Mouse (Mus musculus): ENCODE results near the gene Myo16. TPM values are rescaled to one million over a fixed set of nuclear protein-coding genes. Genes with fewer than 3 reads are reported as not detected.

The Myo16 gene
- polyA plus RNA-seq, 1 experiment from 2014 or later, result 0.07 TPM

- Histone ChIP-seq H3K4me1 (no peaks in the 10 kb centered on the region), H3K9ac (no peak overlapping the region), H3K27me3 (replicated peaks) (0 out of 2 replicates have a peak, but pooled peaks cover 4% of the 10 kb centered on the region), H3K4me2 (no peak overlapping the region), H3K36me3 (no peaks in the 10 kb centered on the region), H3K4me3 (no peak overlapping the region), H3K27ac (no peak overlapping the region), H3K9me3 (replicated peaks) (no peaks in the 10 kb centered on the region)
- 67% methylated on average over 8 of the region's 8 CpGs for WGBS (ENCODE audit: insufficient replicate concordance)
- no peak for ATAC-seq
Observed at GRCm38 (mm10) chr8:10546519-10546918, 392.8 kb downstream of the Myo16 start.

GRCm38 (mm10) chr8:10548003-10548584 is 394.4 kb downstream of the Myo16 start:
- 66% methylated on average over 9 of the region's 9 CpGs for WGBS (ENCODE audit: insufficient replicate concordance)
- no peak overlapping the region for H3K4me2 ChIP-seq
- no peaks in the 10 kb centered on the region for H3K4me1 ChIP-seq
- no peak for ATAC-seq
- H3K27ac ChIP-seq, result no peak overlapping the region
- H3K4me3 ChIP-seq, result no peak overlapping the region
- no peaks in the 10 kb centered on the region for H3K36me3 ChIP-seq
- no peaks in the 10 kb centered on the region for H3K27me3 ChIP-seq (replicated peaks)
- no peaks in the 10 kb centered on the region for H3K9me3 ChIP-seq (replicated peaks)
- no peak overlapping the region for H3K9ac ChIP-seq

- WGBS (ENCODE audit: insufficient replicate concordance), result 74% methylated on average over 3 of the region's 3 CpGs
- H3K4me1 ChIP-seq, result no peaks in the 10 kb centered on the region
- H3K9me3 ChIP-seq (replicated peaks), result no peaks in the 10 kb centered on the region
- ATAC-seq, result no peak
- H3K36me3 ChIP-seq, result no peaks in the 10 kb centered on the region
- H3K27me3 ChIP-seq (replicated peaks), result no peaks in the 10 kb centered on the region
- no peak overlapping the region for H3K4me3 ChIP-seq
- no peak overlapping the region for H3K4me2 ChIP-seq
- no peak overlapping the region for H3K9ac ChIP-seq
- H3K27ac ChIP-seq, result no peak overlapping the region
Observed at GRCm38 (mm10) chr8:10549434-10549833, 395.7 kb downstream of the Myo16 start.

GRCm38 (mm10) chr8:10557961-10558360 is 404.2 kb downstream of the Myo16 start:
- no peak overlapping the region for H3K27ac ChIP-seq
- H3K4me3 ChIP-seq, result no peak overlapping the region
- no peak for ATAC-seq
- 64% methylated on average over 7 of the region's 7 CpGs for WGBS (ENCODE audit: insufficient replicate concordance)
- H3K9ac ChIP-seq, result no peak overlapping the region
- H3K27me3 ChIP-seq (replicated peaks), result 0 out of 2 replicates have a peak, but pooled peaks cover 3% of the 10 kb centered on the region
- H3K9me3 ChIP-seq (replicated peaks), result no peaks in the 10 kb centered on the region
- H3K4me1 ChIP-seq, result no peaks in the 10 kb centered on the region
- no peak overlapping the region for H3K4me2 ChIP-seq
- no peaks in the 10 kb centered on the region for H3K36me3 ChIP-seq

GRCm38 (mm10) chr8:10559479-10559878 is 405.8 kb downstream of the Myo16 start:
- no peak for ATAC-seq
- Histone ChIP-seq H3K4me3 (no peak overlapping the region), H3K36me3 (no peaks in the 10 kb centered on the region), H3K27ac (no peak overlapping the region), H3K27me3 (replicated peaks) (0 out of 2 replicates have a peak, but pooled peaks cover 3% of the 10 kb centered on the region), H3K4me2 (no peak overlapping the region), H3K9ac (no peak overlapping the region), H3K9me3 (replicated peaks) (no peaks in the 10 kb centered on the region), H3K4me1 (no peaks in the 10 kb centered on the region)
- 59% methylated on average over 6 of the region's 6 CpGs for WGBS (ENCODE audit: insufficient replicate concordance)

DNA sequence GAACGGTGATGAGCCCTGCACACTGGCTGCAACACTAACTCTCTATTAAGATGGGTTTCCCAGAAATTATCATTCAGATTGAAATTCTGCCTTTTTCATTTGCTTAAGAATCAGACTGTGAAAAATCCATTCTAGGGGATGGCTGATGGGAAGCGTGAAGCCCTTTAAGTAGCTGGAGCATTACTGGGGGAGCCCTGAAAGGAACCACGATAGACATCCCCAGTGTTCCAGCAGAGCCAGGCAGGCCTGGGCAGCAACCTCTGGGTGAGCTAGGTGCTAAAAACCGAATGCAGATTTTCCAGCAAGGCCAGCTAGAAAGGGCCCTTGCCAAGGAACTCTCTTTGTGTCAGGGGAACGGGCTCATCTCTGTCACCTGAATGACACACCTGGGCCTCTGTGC is 407.9 kb downstream of the Myo16 start:
- Histone ChIP-seq H3K27ac (no peak overlapping the region), H3K4me1 (no peaks in the 10 kb centered on the region), H3K36me3 (no peaks in the 10 kb centered on the region), H3K4me2 (no peak overlapping the region), H3K9ac (no peak overlapping the region), H3K27me3 (replicated peaks) (no peaks in the 10 kb centered on the region; the same call in 1 of the 2 replicates), H3K9me3 (replicated peaks) (no peaks in the 10 kb centered on the region), H3K4me3 (no peak overlapping the region)
- 61% methylated on average over 5 of the region's 5 CpGs for WGBS (ENCODE audit: insufficient replicate concordance)
- no peak for ATAC-seq

- Histone ChIP-seq H3K4me2 (no peak overlapping the region), H3K27me3 (replicated peaks) (no peaks in the 10 kb centered on the region; the same call in 1 of the 2 replicates), H3K4me3 (no peak overlapping the region), H3K27ac (no peak overlapping the region), H3K9me3 (replicated peaks) (no peaks in the 10 kb centered on the region), H3K36me3 (no peaks in the 10 kb centered on the region), H3K9ac (no peak overlapping the region), H3K4me1 (no peaks in the 10 kb centered on the region)
- 63% methylated on average over 13 of the region's 13 CpGs for WGBS (ENCODE audit: insufficient replicate concordance)
- no peak for ATAC-seq
Observed at GRCm38 (mm10) chr8:10562046-10562445, 408.3 kb downstream of the Myo16 start.

DNA sequence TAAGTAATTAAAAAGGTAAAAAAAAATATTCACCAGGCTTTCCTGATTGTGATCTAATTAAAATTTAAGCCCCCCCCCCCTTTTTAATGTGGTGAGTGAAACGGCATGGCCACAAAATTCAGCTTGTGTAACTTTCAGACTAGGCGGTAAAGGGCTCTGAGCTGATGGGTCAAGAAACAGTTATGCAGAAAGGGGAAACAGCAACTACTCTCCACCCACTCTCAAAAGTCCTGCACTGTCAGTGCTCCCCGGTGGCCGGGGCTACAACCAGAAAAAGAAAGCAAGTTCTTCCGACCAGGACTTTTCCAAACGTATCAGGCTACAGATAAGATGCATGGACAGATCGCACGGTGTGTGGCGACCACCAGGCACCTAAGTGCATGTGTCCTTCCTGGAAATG is 408.9 kb downstream of the Myo16 start:
- no peaks in the 10 kb centered on the region for H3K9me3 ChIP-seq (replicated peaks)
- no peak overlapping the region for H3K27ac ChIP-seq
- no peak overlapping the region for H3K9ac ChIP-seq
- no peaks in the 10 kb centered on the region; the same call in 1 of the 2 replicates for H3K27me3 ChIP-seq (replicated peaks)
- no peak for ATAC-seq
- H3K4me2 ChIP-seq, result no peak overlapping the region
- H3K4me3 ChIP-seq, result no peak overlapping the region
- H3K36me3 ChIP-seq, result no peaks in the 10 kb centered on the region
- 66% methylated on average over 9 of the region's 9 CpGs for WGBS (ENCODE audit: insufficient replicate concordance)
- H3K4me1 ChIP-seq, result no peaks in the 10 kb centered on the region

GRCm38 (mm10) chr8:10565231-10566029 is 411.7 kb downstream of the Myo16 start:
- peaks cover 4% of the 10 kb centered on the region; the same call in 1 of the 2 replicates for H3K27me3 ChIP-seq (replicated peaks)
- no peak for ATAC-seq
- H3K36me3 ChIP-seq, result no peaks in the 10 kb centered on the region
- no peak overlapping the region for H3K4me3 ChIP-seq
- no peak overlapping the region for H3K4me2 ChIP-seq
- H3K9ac ChIP-seq, result no peak overlapping the region
- WGBS (ENCODE audit: insufficient replicate concordance), result 66% methylated on average over 11 of the region's 11 CpGs
- no peaks in the 10 kb centered on the region for H3K4me1 ChIP-seq
- H3K9me3 ChIP-seq (replicated peaks), result no peaks in the 10 kb centered on the region
- no peak overlapping the region for H3K27ac ChIP-seq

- Histone ChIP-seq H3K36me3 (no peaks in the 10 kb centered on the region), H3K9ac (no peak overlapping the region), H3K4me1 (no peaks in the 10 kb centered on the region), H3K4me2 (no peak overlapping the region), H3K27me3 (replicated peaks) (peaks cover 4% of the 10 kb centered on the region; the same call in 1 of the 2 replicates), H3K9me3 (replicated peaks) (no peaks in the 10 kb centered on the region), H3K27ac (no peak overlapping the region), H3K4me3 (no peak overlapping the region)
- ATAC-seq, result no peak
- WGBS (ENCODE audit: insufficient replicate concordance), result 68% methylated on average over 4 of the region's 4 CpGs
Observed at GRCm38 (mm10) chr8:10568448-10568847, 414.7 kb downstream of the Myo16 start.

DNA sequence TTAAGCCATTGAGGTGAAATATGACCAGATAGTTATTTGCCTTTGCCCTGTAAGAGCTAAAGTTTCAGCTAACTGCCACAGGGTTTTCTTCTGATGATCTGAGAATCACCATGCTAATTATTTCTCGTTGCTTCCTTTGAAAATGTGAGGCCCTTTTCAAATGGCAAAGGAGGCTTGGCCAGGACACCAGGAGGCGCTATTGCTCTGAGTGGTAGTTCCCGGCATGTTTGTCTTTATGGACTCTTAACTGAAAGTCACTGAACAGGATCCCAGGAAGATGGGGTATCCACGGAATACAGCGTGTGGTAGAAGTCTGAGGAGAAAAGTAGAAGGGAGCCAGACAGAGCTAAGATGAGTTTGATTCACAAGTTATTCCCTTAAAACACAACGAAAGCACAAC is 420.4 kb downstream of the Myo16 start:
- Histone ChIP-seq H3K4me2 (no peak overlapping the region), H3K27me3 (replicated peaks) (peaks cover 8% of the 10 kb centered on the region; the same call in 1 of the 2 replicates), H3K36me3 (no peaks in the 10 kb centered on the region), H3K27ac (no peak overlapping the region), H3K4me3 (no peak overlapping the region), H3K9me3 (replicated peaks) (no peaks in the 10 kb centered on the region), H3K9ac (no peak overlapping the region), H3K4me1 (no peaks in the 10 kb centered on the region)
- ATAC-seq, result no peak
- 26% methylated on average over 6 of the region's 6 CpGs for WGBS (ENCODE audit: insufficient replicate concordance)

DNA sequence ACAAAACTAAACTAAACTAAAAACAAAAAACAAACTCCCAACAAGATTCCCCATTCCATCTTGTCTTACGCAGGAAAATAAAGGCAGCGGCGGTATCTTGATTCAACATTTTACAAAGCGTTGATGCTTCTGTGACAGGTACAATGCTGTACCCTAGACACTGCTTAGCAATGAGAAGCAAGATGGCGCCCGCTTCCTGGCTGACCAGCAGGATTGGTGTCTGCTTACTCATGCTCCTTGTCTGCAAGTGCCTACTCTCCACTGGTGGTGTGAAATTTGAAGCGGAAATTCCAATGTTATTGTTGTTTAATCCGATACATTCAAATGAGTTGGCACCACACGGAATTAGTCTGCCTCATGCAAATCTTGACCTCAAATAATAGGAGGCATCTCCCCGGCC is 421.5 kb downstream of the Myo16 start:
- H3K4me3 ChIP-seq, result no peak overlapping the region
- H3K36me3 ChIP-seq, result no peaks in the 10 kb centered on the region
- peaks cover 4% of the 10 kb centered on the region; the same call in 1 of the 2 replicates for H3K27me3 ChIP-seq (replicated peaks)
- no peak overlapping the region for H3K9ac ChIP-seq
- no peak for ATAC-seq
- no peak overlapping the region for H3K27ac ChIP-seq
- WGBS (ENCODE audit: insufficient replicate concordance), result 80% methylated on average over 10 of the region's 10 CpGs
- H3K4me2 ChIP-seq, result no peak overlapping the region
- no peaks in the 10 kb centered on the region for H3K9me3 ChIP-seq (replicated peaks)
- no peaks in the 10 kb centered on the region for H3K4me1 ChIP-seq
